Mouse (Mus musculus) induced T-regulatory cell, adult 2 months (primary cell): Measurements from ENCODE around the gene Prkg1.
A peak's percentile ranks its signal among the peaks of the same experiment; 100 is the strongest.

ENCODE experiments used
- DNase-seq: peaks from one replicate; pipeline ENCODE4 v3.0.0-alpha.2; 2012; ENCODE audit warnings: low read depth

The Prkg1 gene

DNA sequence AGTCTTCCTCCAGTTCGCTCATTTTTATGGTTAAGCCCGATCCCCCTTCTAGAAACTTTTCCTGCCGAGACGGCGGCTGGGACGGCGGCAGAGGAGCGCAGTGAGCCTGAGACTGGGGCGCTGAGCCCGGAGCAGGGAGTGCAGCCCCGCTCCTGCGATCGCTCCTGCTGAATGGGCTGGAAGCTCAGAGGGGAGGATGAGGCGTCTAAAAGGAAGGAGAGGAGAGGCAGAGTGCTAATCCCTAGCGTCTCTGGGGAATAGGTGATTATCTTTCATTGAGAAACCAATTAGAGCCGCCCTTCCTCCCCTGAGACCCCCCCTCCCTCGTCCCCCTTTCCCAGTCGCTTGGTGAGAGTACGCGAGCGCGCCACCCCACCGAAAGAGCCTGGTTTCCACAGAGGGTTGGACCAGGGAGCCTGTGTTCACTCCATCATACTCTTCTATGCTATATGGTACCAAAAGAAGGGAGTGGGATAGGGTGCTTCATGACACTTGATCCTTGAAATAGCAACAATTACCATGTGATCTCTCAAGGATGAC is at the start of gene Prkg1:
Prkg1 (minus strand) TSS at position 233 of the 540 bp plus-strand sequence.
- peak; percentile 4 for DNase-seq

DNA sequence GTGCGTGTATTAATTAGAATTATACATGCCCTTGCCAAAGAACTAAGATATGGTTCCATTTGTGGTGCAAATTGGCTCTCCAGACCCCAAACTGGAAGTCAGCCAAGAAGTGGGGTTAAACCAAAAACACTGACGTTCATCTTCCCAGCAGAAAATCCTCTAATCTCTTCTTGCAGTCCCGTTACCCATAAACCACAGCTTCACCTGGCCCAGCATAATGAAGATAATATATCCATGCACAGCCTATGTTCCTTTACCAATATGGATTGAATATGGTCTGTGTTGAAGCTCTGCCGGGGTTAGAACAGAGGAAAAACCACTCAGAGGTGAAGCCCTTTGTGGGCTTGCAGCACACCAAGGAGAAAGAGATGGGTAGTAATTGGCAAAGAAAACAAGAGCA is 48.3 kb upstream of the Prkg1 start:
- DNase-seq, result no peak

DNA sequence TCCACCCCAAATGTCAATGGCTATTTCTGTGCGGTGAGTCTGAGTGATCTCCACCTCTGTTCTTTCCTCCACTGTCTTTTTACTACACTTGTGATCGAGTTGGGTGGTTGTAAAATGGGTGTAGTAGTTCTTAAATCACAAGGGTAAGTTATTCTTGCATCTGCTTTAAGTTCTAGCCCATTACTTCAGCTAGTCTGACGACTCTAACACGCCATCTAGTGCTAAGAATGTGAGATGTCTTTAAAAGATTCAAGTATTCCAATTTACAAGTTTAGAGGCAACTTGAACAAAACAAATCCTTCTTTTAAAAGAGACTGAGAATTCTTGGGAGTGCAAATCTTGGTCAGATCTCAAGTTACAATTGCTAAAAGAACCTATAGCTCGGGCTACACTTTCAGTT is 46.5 kb upstream of the Prkg1 start:
- DNase-seq, result peak; percentile 11

DNA sequence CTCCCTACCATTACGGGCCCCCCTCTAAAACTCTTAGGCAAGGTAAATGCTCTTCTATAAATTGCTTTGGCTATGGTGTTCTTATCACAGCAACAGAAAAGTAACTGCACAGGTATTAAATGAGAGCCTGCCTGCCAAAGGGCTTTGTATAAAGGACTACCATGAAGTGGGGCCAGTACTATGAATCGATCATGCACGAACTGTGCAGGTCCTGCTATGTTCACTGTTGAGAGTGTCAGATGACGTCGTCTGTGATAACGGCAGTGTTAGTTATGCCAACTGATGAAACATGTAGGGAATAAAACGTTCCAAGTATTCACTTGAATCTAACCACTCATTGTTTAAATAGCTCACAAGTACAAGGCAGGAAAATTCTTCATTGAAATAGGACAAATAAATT is 40.6 kb upstream of the Prkg1 start:
- no peak for DNase-seq

DNA sequence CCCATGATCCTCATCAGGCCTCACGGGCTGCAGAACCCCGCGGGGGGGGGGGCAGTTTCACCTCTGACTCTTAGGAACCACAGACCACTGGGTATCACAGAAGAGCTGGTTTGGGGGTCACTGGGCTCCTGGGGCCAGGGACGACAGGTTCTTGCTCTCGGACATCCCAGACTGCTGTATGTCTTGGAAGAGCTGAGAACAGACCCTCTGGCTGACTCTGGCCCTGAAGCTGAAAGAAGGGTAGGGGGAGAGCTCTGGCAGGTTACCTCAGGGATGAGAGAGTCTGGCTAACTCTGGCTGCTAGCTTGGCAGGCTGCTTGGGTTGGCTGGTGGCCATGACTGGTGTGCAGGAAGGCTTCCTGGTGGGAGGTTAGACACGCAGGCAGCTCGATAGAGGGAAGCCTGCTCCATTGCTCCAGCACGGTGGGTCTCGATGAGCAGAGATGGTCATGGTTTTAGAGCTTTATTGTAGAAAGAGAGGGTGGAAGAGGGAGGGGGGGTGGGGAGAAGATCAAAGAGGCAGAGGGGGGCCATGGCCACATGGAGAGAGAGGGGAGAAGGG is 30.7 kb upstream of the Prkg1 start:
- DNase-seq, result no peak

DNA sequence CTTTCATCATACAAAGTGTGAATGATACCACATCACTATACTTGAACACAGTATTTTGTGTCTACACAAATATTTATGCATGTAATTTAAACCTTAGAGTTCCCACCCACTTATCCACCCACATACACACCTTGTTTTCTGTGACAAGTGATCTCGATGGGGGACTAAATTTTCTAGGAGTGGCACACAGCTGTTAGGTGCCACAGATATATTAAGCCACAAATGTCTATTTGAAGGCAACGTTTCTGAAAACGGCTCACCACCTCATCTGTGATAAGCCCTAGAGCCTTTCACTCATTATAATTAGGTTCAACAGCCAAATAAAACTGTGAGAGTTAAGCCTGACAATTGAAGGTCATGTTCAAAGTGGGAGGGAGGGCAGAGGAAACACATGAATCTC is 26.9 kb upstream of the Prkg1 start:
- no peak for DNase-seq

DNA sequence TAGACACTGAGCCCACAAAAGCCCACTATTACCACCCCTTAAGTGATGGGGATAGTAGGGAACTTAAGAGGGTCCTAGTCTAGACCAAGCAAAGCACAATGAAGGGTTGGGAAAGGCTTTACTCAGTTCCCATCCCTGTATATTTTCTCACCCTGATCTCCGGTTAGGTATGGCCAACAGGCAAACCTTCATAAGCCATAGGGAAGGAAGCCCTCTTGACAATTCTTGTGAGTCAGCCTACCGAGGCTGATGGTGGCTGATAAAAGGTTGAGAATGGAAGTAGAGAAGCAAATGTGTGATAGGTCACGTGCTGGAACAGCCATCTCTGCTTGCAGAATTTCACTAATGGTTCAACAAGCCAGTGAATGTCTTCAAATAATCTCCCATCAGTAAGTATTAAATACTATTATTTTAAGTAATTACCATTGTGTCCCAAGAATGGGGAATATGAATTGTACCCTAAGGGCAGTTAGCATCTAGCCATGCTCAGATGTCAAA is 16.7 kb upstream of the Prkg1 start:
- DNase-seq, result no peak

DNA sequence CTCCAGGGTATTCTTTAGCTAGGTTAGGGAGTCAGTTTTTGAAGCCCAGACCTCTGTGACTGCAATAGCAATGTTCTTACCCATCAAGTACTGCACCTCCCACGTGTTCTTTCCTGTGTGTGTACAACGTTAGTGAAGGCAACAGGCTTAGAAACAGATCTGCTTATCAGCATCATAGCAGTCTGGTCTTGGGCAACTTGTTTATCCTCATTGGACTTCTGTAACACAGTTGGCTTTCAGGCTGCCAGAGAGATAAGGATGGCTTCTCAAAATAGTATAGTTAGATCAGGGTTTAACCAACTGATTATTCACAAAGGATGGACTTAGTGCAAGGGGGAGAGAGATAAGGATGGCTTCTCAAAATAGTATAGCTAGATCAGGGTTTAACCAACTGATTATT is 16.2 kb upstream of the Prkg1 start:
- no peak for DNase-seq

DNA sequence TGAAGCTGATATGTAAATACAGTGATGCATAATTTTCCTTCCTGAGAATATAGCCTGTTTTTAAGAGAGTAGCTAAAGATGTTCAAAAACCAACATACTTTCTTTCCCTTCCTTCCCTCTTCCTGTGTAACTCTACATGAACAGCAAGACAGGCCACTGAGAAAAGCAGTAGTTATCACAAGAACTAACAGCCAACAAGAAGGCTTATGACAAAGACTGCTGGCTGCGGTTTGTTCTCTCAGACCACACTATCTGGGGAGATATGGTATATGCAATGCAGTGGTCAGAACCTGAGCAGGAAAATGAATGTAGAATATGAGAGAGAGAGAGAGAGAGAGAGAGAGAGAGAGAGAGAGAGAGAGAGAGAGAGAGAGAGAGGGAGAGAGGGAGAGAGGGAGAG is 15.4 kb upstream of the Prkg1 start:
- DNase-seq, result no peak

DNA sequence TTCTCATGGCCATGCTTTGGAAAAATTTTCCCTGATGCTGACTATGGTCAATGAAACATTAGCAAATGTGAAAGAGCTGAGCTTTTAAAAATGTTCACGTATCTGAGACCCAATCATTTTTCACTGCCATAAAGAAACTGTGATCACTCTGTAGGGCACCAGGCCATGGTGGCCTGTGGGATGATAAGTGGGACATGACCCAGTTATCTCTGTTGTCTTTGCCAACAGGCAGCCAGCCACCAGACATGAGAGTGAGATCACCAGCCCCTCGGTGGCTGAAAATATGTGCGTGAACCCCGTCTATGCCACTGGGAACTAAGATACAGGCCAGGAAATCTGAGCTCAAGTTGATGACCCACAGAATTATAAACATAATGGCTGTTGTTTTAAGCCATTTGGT is 14.2 kb upstream of the Prkg1 start:
- no peak for DNase-seq

DNA sequence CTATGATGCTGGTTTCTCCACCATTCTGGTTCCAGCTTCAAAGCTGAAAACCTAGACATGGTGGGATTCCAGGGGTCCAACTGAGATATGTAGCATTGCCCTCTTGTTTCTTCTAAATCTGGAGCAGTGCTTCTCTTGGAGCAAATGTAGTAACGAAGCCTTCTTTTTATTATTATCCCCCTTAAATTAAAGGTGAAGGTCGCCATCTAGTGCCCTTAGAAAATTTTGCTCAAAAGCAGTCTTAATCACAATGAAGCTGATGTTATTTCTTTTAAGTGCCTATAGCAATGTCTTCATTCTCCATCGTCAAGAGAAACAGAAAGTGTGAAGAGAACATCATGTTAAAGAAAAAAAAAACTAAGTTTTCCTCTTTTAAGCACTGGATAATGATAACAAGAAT is 2.2 kb upstream of the Prkg1 start:
- peak; percentile 9 for DNase-seq

DNA sequence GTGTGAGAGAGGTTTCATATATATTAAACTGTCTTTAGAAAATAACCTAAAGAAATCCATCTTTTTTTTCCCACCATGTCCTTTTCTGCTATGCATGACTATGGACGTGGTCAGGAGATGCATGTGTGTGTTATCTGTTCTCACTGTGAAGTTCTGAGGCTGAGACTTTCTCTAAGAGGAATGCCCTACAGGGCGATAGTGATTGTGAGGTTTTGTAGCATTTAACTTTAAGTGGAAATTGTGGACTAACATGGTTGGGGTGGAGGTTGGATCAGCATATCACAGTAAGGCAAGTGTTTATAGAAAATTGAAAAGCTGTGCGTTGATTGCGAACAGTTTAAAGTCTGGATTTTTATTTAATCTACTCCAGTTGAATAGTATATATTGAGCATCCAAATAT is 618 bp upstream of the Prkg1 start:
- no peak for DNase-seq

DNA sequence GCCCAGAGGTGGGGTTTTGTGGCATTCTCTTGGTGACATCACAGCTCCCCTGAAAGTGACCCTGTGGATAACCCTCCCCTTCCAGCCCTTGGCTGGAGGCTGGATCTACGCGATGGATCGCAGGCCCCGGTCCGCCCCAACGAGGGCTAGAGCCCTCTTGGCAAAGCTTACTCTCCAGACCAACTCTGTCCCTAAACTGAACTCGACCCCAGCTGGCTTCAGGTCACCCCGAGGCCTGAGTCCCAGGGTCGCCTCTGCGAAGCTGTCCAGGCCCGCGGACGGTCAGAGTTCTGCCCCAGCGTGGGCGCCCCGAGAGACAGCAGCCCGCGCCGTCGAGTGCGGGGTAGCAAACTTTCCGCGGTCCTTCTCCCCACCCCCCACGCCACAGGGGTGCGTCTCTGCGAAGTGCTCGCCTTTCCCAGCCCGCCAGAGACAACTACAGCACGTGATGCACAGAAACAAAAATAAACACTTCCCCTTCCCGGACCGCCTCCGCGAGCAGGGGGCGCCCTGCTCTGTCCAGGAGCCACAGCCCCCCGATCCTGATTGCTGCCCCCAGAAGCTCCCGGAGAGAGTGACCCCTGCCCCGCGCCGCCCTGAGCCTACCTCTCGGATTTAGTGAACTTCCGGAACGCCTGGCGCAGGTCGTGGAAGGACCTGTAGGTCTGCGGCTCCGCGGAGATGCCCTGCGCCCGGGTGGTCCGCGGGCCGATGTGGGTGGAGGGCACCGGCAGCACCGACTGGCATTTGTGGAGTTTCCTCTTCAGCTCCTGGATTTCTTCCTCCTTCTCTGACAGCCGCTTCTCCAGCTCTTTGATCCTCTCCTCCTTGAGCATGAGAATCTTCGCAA is 657 bp downstream of the Prkg1 start:
- DNase-seq, result peak; percentile 6

DNA sequence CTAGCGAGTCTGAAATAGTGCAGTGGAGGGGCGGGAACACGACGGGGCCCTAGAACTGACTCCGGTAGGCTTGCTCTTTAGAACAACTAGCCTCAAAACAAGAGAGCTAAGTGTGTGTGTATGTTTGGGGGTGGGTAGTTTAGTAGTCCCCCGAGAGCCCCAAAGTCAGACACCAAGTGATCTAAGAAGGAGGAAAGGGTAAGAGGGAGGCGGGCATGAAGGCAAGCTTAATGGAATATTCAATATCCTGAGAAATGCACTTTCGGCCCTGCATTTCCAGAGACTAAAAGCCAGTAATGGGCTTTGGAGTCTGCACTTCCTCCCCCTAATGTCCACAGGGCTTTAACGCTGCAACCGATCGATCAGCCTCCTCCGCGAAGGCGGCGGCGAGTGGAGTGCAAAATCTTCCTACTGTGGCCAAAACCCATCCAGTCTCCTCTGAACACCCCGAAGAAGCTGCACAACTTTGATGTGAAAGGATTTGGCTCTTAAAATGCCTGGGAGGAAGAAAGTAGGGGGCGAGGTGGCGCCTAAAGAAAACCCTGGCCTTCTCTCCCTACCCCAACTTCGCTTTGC is 1.5 kb downstream of the Prkg1 start:
- no peak for DNase-seq

DNA sequence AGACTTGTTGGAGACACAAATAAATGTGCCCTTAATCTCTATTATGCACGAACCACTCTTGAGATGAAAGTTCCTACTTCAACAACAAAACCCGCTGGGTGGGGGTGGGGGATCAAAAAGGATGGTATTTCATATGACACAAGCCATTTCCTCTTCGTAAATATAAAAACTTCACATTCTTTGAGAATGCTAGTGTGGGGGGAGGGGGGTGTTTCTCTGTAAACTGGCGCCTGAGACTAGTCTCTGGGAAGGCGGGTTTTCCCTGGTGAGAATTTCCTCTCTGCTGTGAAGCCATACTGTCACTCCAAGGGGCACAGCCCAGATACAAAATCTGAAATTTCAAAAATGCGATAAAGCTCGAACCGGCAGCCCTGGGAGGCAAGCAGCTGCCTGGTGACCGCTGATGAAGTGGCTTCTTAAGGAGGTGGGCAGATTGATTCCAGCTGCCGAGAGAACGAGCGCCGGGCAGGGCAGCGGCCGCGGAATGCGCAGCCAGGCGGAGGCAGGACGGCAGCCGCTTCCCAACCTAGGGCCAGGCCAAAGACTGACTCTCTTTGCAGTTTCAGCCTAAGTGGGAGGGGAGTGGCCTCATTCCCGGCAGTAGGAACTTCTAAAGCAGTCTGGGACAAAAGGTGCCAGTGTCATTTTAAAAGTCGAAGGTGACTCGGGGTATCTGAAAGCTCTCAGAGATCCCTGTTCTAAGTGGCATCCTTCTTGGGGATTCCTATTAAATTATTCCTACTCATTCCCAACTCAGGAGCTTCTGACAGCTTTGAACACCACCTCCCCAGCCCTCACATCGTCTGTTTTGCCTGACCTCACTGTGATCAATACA is 2.2 kb downstream of the Prkg1 start:
- peak; percentile 4 for DNase-seq

DNA sequence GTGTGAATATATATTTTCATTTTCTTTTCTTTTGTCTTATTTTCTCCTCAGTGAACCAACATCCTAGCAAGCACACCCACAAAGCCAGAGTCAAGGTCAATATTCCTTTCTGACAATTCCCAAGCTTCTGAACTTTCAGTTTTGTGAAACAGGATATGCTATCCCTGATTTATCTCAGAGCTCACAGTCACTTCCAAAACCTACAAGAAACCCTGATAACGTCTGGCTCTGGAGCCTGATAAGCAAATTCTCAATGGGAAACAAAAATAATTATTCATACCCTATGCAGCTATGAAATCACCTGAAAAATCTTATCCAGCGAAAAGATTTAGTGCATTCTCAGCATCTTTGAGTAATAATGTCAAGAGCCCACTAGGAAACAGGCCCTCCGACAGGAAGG is 5.0 kb downstream of the Prkg1 start:
- no peak for DNase-seq

DNA sequence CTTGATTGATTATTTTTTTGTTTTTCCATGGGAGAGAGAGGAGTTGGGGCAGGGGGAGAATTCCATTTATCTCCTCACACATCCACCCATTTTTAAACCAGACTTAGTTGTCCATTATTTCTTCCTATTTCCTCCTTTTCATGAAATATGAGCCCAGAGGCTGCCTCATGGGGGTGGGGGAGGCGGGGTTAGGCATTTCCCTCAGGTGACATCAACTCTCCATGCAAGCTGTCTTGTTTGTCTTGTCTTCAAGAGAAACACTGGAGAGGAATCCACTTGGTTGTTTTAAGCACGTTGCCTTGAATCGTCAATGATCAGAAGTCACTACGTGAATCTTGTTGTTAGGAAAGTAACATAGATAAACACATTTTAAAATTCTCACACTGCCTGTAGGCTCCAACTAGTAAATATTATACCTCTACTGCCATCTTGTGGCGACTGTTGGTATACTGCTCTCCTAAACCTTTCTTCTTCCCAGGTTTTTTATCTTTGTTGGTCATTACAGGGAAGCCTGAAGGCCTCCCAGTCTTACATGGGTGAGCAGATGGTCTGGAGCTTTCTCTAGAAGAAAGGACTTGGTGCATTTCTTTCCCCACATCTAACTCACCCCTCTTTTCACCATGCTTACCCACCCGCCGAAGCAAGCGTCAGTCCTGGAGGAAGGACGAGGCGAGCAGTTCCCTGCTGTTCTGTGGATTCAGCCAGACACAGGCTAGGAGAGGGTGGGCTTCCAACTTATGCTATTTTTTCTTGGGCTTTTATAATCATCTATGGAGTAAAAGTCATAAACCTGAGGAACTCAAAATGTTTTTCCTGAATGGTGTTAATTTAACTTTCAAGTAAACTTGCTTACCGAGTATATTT is 8.7 kb downstream of the Prkg1 start:
- peak; percentile 62 for DNase-seq

DNA sequence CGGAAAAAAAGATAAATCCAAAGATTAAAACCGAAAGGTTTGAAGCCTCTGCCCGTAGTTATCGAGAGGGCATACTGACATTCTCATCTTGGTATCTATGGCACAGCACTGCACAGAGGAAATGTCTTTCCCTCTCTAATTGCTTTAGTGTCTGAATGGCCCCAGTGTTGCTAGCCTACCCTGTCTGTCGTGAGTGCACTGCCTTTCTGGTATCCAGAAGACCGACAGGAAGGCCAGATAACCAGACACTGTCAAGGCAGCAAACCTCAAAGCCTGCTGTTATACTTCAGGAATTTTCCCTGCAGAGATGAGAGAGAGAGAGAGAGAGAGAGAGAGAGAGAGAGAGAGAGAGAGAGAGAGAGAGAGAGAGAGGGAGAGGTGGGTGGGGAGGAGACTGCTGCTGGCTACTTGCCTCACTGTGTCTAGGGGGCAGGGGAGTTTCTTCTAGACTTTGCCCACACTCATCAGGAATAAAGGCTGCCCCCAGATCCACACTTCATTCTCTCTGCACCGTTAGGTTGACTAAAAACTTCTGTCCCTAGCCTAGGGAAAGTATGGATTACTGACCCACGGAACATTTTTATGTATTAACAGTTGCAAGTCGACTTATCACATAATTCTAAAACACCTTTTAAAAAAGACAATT is 10.1 kb downstream of the Prkg1 start:
- no peak for DNase-seq

DNA sequence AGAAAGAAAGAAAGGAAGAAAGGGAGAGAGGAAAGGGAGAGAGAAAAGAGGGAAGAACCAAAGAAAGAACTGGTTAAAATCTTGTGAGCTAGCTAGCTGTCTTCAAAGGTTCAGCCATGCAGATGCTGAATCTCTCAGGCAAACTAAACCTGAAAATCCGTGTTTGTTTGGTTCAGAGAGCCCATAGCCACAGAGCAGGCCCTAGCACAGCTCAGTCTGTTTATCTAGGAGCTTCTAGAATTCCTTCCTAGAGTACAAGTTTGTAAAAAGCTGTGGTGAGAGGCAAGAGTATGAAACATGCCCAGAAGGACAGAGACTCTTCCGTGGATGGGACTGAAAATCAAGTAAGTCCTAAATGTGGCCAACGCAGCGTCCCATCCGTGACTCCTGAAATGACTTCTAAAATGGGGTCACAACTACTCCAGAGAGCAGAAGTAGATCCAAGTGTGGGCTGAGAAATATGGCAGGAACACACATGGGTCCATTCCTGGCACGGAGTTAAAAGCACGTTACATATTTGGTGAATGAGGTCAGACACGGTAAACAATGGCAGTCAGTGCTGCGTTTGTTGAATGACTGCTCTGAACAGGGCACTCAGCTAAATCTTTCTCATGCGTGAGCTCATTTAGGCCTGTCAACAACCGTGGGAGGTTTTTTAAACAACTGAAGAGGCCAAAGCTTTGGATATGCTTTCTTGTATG is 13.7 kb downstream of the Prkg1 start:
- DNase-seq, result no peak

DNA sequence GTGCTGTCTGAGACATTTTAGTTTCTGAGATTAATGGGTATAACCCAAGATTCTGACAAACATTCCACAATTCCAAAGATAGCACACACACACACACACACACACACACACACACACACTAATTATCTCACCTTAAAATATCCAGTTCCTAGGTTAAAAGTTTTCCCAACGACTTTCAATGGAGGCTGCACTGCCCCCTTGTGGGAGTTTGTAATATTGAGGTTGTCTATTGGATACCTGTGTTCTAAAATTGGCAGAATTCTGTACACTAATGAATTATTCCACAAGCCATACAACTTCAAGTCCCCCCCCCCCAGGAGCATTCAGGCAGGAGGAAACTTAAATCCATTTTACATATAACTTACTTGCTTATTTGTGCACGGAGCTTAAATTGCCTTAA is 18.2 kb downstream of the Prkg1 start:
- peak; percentile 50 for DNase-seq
